Mouse (Mus musculus): Measurements from ENCODE around the gene Nrbf2.

Nrbf2 gene

DNA sequence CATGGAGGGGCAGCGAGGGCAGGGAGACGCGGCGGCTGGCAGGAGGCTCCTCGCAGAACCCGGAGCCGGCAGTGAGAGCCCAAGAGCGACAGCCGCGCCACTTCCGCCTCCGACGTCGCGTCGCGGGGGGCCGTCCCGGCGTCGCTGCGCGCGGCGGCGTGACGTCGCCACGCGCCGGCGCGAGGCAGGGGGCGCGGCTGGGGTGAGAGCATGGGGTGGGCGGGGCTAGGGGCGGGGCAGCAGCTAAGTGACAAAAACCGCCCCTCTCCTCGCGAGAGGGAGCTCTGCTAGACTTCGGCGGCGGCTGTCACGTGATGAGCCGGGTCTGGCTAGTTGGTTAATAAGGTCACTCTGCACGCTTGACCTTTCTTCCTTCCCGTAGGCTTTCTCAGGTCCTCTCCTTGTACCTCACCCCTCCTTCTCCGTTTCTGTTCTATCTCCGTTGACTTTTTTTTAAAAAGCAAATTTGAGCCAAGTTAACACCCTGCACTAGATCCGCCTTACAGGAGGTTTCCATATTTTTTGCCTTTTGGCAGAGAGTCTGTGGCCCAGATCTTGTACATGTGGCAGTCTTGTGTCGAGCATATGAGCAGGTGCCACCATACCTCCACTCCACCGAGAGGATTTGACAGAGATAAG lies at the start of gene Nrbf2:
Gene Nrbf2 (minus strand): TSS at position 130 of the 639 bp plus-strand sequence.
- DNase-seq (ENCODE audit: low spot score in 2 of 2) = peak; percentile 61 to 87

DNA sequence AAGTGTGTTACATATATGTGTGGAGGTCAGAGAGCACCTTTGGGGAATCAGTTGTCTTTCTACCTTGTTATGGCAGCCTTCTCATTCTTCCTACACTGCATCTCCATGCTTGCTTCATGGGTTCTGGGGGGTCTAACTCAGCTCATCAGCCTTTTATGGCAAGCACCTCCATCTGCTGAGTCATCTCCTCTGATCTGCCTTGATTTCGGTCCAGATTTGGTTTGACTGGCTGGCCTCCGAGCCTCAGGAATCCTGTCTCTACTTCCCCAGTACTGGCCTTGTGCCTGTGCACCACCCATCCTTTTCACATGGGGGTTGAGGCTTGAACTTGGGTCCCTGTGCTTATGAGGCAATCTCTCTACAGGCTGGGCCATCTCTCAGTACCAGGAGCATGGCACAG lies 45.5 kb upstream of the Nrbf2 start:
- DNase-seq (ENCODE audit: low spot score in 2 of 2) = no peak

GRCm38 (mm10) chr10:67329661-67330060 lies 44.6 kb upstream of the Nrbf2 start:
- DNase-seq (ENCODE audit: low spot score in 2 of 2) = no peak

- DNase-seq (ENCODE audit: low spot score in 2 of 2) = no peak
Measured at GRCm38 (mm10) chr10:67328208-67328607, 43.1 kb upstream of the Nrbf2 start.

DNA sequence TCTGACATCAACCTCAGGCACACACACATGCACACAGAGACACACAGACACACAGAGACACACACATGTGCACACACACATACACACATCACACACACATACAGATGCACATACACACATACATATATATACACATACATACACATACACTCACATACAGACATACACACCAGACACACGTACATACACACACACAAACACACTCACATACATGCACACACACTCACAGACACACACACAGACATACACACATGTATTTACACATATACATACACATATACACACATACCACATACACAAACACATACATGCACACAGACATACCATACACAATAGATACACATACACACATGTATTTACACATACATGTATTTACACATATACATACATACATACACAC lies 38.9 kb upstream of the Nrbf2 start:
- no peak for DNase-seq (ENCODE audit: low spot score in 2 of 2)

DNA sequence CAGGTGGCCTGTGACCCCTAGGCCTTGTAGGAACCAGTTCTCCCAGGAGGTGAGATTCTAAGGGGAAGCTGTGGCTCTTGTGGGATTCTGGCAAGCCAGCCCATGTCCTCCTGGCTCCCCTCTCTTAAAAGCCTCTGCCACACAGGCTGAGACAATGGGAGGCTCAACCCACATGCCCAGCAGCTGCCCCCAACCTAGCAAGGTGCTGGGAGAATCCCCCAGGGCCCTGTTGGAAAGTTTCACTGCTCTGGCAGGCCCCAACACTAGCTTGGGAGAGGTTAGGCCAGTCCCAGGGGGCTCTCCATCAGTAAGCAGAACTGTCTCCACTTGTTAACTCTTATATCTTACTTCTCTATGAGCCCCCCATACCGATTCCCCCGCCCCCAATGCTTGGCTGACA lies 36.3 kb upstream of the Nrbf2 start:
- no peak for DNase-seq (ENCODE audit: low spot score in 2 of 2)

- no peak for DNase-seq (ENCODE audit: low spot score in 2 of 2)
Measured at GRCm38 (mm10) chr10:67320207-67320859, 35.2 kb upstream of the Nrbf2 start.

- no peak for DNase-seq (ENCODE audit: low spot score in 2 of 2)
Measured at GRCm38 (mm10) chr10:67319016-67319725, 34.1 kb upstream of the Nrbf2 start.

GRCm38 (mm10) chr10:67317931-67318460 lies 32.9 kb upstream of the Nrbf2 start:
- no peak for DNase-seq (ENCODE audit: low spot score in 2 of 2)

GRCm38 (mm10) chr10:67314811-67315435 lies 29.8 kb upstream of the Nrbf2 start:
- peak; percentile 24 to 67 for DNase-seq (ENCODE audit: low spot score in 2 of 2)

GRCm38 (mm10) chr10:67312456-67312855 lies 27.4 kb upstream of the Nrbf2 start:
- DNase-seq (ENCODE audit: low spot score in 2 of 2) = no peak

GRCm38 (mm10) chr10:67311277-67311959 lies 26.3 kb upstream of the Nrbf2 start:
- DNase-seq (ENCODE audit: low spot score in 2 of 2) = peak in 1 of 2 experiments; percentile 69

DNA sequence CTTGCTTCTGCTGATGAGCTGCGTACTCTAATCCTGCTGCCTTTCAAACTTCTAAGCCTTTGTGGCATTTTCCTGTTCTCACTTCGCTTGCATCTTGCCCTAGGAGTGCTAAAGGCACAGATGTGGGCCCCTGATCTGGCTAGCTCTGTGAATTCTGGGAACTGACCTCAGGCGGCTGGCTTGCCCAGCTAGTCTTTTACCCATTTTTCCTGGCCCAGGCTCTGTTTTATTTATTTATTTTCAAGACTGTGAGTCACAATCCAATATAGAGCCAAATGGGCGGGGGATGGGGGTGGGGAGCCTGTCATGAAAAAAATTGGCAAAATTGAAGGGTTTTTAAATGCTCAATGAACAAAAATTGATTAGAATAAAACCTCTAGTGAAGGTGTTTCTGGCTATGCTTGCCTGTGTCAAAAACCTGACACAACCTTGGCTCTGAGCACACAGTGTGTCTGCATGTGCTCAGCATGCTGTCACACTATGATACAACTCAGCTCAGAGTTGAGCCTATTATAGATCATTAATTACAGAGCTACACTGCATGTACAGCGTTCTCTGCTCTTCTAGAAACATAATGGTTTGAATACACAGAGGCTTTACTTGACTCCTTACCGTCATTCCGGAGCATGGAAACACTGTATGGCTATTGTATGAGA lies 24.5 kb upstream of the Nrbf2 start:
- DNase-seq (ENCODE audit: low spot score in 2 of 2) = no peak

GRCm38 (mm10) chr10:67302340-67302739 lies 17.2 kb upstream of the Nrbf2 start:
- no peak for DNase-seq (ENCODE audit: low spot score in 2 of 2)

GRCm38 (mm10) chr10:67301046-67301445 lies 15.9 kb upstream of the Nrbf2 start:
- no peak for DNase-seq (ENCODE audit: low spot score in 2 of 2)

GRCm38 (mm10) chr10:67299285-67299684 lies 14.2 kb upstream of the Nrbf2 start:
- DNase-seq (ENCODE audit: low spot score in 2 of 2) = no peak

DNA sequence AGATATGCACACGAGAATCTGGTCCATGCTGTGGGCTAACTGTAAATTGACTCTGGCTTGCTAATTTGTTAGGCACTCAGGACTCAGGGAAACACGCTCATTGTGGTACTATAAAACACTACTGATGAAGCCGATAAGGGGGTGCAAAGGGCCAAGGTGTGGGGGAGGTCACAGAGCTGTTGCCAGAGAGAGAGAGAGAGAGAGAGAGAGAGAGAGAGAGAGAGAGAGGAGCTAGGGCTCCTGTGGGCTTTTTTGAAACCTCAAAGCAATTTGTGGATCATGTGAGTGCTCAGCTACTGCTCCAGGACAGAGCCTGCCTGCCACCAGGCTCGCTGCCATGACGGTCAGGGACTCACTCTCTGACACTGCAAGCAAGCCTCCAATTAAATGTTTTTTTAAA lies 13.8 kb upstream of the Nrbf2 start:
- no peak for DNase-seq (ENCODE audit: low spot score in 2 of 2)

- no peak for DNase-seq (ENCODE audit: low spot score in 2 of 2)
Measured at GRCm38 (mm10) chr10:67297175-67297855, 12.2 kb upstream of the Nrbf2 start.

DNA sequence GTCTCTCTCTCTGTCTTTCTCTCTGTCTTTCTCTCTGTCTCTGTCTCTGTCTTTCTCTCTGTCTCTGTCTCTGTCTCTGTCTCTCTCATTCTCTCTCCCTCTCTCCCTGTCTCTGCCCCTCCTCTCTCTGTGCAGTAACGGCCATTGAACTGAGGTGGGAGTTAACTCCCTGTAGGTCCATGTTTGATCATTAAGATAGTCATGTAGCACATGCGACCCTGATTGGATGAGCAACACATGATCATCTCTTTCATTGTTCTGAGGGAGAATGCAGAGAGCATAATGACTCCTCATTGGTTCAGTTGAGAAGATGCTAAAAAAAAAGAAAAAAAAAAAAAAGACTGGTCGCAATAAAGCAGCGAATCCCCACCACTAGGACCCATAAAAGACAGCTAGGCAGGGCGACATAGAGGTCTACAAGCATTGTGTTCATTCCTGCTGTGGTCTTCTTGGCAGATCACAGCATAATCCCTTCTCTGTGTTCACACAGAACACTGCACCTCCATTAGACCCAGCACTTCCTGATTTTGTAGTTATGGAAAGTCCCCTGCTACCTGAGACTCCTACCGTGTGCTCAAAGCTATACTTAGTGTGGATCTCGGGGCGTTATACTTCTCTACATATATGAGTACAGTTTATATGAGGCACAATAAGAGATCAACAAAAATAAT lies 11.5 kb upstream of the Nrbf2 start:
- DNase-seq (ENCODE audit: low spot score in 2 of 2) = no peak

GRCm38 (mm10) chr10:67295938-67296466 lies 10.9 kb upstream of the Nrbf2 start:
- DNase-seq (ENCODE audit: low spot score in 2 of 2) = no peak

All from spleen, postnatal 10 days (tissue).